Mouse (Mus musculus) B cell, adult 2 months (primary cell): ENCODE results near the gene Tmcc2.

Source experiments
- DNase-seq, 2 experiments: peaks; one replicate each; pipeline ENCODE4 v3.0.0; 2022

Tmcc2 gene

GRCm38 (mm10) chr1:132389886-132390585 lies 1.0 kb downstream of the Tmcc2 start:
- DNase-seq = peak; percentile 63 to 64

GRCm38 (mm10) chr1:132388813-132389803 lies 2.0 kb downstream of the Tmcc2 start:
- DNase-seq = no peak

GRCm38 (mm10) chr1:132387943-132388342 lies 3.1 kb downstream of the Tmcc2 start:
- DNase-seq = no peak

GRCm38 (mm10) chr1:132386266-132386665 lies 4.8 kb downstream of the Tmcc2 start:
- no peak for DNase-seq

GRCm38 (mm10) chr1:132385711-132386110 lies 5.4 kb downstream of the Tmcc2 start:
- no peak for DNase-seq

- no peak for DNase-seq
Measured at GRCm38 (mm10) chr1:132385266-132385665, 5.8 kb downstream of the Tmcc2 start.

- no peak for DNase-seq
Measured at GRCm38 (mm10) chr1:132384001-132384554, 7.0 kb downstream of the Tmcc2 start.

GRCm38 (mm10) chr1:132381929-132382328 lies 9.2 kb downstream of the Tmcc2 start:
- DNase-seq = no peak

- DNase-seq = no peak
Measured at GRCm38 (mm10) chr1:132380550-132381100, 10.5 kb downstream of the Tmcc2 start.

GRCm38 (mm10) chr1:132377811-132378210 lies 13.3 kb downstream of the Tmcc2 start:
- DNase-seq = no peak

GRCm38 (mm10) chr1:132377055-132377365 lies 14.1 kb downstream of the Tmcc2 start:
- DNase-seq = no peak

- no peak for DNase-seq
Measured at GRCm38 (mm10) chr1:132376211-132377054, 14.6 kb downstream of the Tmcc2 start.

- DNase-seq = no peak
Measured at GRCm38 (mm10) chr1:132375256-132375655, 15.8 kb downstream of the Tmcc2 start.

- DNase-seq = peak; percentile 42 to 52
Measured at GRCm38 (mm10) chr1:132374873-132375244, 16.2 kb downstream of the Tmcc2 start.

GRCm38 (mm10) chr1:132374140-132374872 lies 16.8 kb downstream of the Tmcc2 start:
- DNase-seq = no peak

GRCm38 (mm10) chr1:132372896-132373534 lies 18.1 kb downstream of the Tmcc2 start:
- DNase-seq = no peak

GRCm38 (mm10) chr1:132372354-132372753 lies 18.7 kb downstream of the Tmcc2 start:
- DNase-seq = no peak

GRCm38 (mm10) chr1:132371298-132372081 lies 19.6 kb downstream of the Tmcc2 start:
- no peak for DNase-seq

GRCm38 (mm10) chr1:132370681-132371173 lies 20.4 kb downstream of the Tmcc2 start:
- peak; percentile 49 to 55 for DNase-seq
